Mouse (Mus musculus) cerebellum, adult (tissue): ENCODE measurements around the gene Arhgap28.
A peak's percentile ranks its signal among the peaks of the same experiment; 100 is the strongest.
"Not testable (repeated sequence)": the region's sequence is repeated elsewhere in the genome, so short reads cannot be mapped to it uniquely, and the experiment has no call there.

ENCODE experiments used
- ATAC-seq: cut with Nextera tagmentation; 2 replicates; pipeline ENCODE4 v1.9.2; 2017; ENCODE audit warnings: mild to moderate bottlenecking, moderate library complexity, mixed read lengths; ENCODE audit not compliant: insufficient number of reproducible peaks, low FRiP score, low TSS enrichment

Gene Arhgap28

DNA sequence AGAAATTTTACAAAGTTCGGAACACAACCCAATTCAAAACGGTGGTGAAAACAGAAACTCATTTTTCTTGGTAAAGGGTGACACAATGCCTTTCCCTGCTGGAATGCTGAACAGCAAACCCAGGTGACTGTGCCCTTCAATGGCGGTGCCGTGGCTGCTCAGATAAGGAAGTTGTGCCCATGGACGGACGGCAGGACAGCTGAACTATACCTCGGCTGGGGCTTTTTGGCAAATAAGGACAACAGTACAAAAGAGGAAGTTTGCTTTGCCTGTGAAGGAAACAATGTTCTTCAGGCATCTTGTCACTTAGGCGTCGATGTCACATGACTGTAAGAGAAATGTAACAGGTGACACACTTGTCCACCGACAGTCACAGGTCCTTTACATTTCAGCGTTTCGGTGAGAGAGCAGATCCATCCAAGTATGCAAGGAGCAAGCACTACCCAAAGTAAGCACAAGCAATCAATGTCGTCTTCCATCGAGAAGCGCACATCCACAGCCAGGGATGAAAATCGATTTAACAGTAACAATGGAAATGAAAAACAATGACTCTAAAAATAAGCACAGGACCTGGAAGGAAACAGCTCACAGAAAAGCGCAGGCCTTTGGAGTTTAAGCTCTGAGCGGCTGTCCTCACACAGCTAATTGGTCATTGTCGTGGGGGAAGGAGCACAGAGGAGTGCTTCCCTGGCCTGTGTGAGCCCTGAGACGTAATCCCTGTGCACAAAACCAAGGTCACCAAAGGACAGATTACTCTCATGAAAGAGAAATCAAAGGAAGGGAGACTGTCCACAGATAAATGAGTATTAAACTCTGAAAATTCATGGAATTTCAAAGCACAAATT, 114.2 kb downstream of the Arhgap28 start:
- no peak for ATAC-seq

DNA sequence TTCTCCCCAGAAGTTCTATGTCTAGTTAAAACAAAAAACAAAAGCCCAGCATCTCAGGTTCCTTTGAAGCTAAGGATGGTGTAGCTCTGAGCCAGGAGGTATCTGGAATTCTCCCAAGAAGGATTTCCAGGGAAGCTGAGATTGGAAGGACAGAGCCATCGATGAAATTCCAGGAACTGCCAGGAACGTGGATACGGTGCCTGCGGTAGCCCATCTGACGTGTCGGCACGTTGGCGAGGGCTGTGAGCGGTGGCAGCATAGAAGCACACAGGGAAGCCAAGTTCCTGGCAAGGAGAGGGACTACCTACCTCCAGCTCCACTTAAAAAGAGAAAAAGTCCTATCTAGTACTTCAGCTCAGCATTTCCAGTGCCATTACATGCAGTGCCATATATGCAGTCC, 115.8 kb downstream of the Arhgap28 start:
- ATAC-seq, result no peak

DNA sequence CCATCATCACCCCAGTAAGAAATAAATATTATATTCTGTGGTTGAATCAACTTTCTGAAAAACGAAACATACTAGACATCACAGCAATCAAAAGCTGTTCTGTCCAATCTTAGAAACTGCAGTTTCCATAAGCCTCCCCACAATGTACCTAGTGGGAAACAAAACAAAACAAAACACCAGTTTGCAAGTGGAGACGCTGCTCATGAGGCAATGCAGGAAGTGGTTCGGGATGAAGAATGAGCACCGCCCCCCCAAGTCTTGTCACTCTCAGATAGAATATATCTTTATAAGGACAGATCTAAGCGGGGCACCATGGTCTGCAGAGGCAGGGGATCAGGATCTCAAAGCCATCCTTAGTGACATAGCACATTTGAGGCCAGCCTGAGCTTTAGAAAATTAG, 117.6 kb downstream of the Arhgap28 start:
- ATAC-seq, result no peak

DNA sequence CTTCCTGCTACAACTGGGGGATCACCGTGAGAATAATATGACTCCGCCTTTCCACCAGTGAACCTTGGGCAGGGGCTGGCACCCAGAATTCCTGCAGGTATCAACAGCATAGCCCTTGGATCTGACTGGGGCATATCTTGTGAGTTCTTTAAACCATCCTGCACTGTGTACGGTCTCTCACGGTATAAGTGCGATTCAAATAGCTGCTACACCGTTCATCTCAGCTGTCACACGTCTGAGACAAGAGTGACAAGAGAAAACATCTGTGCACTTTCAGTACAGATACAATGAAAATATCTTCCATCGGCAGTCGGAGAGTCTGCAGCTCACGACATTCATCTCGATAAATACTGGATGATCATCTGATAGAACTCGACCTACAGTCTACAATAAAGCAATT, 126.3 kb downstream of the Arhgap28 start:
- ATAC-seq, result no peak

DNA sequence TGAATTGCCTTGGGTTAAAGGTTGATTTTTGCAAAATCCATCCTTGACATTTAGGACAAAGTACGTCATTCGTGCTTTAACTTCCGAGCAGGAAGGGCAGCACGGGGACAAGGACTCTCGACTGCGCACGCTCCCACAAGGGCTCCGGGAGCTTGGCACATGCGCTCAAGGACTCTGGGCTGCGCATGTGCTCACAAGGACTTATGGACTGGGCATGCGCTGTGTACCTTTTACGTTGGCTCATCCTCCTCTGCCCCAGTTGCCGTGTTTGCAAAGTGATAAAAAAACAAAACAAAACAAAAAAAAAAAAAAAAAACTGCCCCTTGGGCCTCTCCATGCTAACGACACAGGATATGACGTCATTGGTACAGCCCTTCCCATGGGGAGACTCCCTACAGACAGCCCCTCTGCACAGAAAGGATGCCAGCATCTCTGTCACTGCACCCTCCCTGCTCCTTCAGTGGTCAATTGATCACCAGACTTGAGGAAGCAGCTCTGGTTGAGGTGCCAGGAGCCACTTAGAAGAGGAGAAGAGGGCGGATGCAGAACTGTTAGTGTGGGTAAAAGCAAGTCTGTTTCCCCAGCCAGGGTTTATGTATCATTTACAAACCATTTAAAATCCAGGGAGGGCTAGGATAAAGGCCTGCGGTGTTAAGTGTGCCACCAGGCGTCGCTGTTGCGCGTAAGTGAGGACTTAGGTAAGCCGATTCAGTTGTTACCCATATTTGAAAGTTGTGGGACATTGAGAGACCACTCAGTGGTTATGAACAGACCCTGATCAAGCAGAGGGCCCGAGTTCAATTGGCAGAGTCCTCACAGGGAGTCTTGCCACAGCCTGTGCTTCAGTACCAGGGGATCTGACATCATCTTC, 134.0 kb downstream of the Arhgap28 start:
- peak; percentile 24; the same call in 1 of the 2 replicates for ATAC-seq

DNA sequence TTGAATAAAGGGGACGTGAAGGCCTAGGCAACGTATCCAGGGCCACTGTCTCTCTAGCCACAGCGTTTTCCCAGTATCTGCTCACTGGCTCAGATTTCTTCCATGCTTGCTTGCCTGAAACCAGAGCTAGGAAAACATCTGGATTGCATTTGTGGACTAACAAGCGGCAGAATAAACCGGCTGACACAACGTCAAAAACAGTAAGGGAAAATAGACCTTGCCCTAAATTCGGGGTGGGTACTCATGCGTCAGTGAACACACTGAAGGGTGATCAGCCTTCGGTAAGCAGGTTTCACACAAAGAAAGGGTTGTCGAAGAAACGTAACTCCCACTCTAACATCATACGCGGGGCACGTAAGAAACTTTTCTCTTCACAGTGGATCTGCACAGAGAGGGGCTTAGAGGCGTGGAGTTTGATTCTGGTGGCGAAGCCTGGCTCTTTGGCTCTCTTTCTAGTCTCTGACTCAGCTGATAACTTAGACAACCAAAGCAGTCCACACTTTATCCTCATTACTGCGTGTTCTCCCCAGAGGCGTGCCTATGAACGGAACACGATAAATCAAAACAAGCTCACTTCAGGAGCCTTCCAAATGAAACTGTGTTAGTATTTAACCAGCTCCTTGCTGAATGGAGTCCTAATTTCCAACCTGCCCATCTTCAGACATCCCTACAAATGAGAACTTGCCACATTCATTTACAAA, 137.2 kb downstream of the Arhgap28 start:
- ATAC-seq, result no peak

DNA sequence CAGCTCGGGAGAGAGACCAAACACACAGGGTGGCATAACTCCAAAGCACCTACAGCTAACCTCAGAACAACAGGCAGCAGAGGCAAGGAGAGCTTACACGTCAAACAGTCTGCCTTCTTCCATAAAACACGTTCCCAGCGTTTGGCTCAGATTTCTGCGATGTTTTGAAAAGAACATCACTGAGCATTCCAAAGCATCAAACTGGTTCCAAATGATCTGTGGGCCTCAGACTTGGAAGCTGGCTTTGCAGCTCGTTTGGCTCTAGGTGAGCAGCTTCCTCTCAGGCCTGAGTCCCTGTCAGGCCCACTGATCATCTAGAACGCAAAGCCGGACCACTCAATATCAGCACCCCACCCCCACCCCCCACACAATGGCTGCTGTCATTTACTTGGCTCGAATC, 137.9 kb downstream of the Arhgap28 start:
- no peak for ATAC-seq

DNA sequence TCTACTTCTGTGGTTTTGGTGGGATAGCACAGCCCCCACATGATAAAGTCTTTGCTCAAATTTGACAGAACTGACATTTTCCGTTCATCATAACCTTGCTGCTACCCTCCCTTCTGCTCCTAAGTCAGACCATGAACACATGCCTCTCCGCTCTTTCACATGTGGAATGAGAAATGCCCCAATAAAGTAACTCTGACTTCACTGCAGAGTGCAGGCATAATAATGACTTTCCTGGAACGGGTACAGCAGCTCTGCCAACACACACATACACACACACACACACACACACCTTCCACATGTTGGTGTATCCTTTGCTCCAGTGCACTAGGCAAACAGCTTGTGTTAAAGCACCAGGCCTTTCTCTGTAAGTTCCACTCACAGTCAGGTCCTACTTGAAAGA, 139.0 kb downstream of the Arhgap28 start:
- ATAC-seq, result no peak

DNA sequence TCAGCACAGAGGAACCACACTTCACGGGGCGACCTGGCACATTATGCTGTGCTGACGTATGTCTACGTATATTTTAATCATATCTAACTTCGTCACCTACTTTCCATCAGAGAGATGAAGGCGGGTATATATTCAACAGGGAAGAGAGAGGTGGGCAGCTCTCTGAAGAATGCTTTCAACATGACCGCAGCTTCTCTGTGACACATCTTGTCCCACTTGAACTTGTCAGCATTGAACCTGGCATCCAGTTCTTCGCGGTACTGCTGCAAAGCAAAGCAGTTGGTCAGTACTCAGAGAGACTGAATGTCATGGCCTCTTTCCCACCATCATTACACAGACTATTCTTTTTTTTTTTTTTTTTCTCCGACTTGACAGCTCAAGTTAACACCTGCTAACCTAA, 139.6 kb downstream of the Arhgap28 start:
- ATAC-seq, result no peak

DNA sequence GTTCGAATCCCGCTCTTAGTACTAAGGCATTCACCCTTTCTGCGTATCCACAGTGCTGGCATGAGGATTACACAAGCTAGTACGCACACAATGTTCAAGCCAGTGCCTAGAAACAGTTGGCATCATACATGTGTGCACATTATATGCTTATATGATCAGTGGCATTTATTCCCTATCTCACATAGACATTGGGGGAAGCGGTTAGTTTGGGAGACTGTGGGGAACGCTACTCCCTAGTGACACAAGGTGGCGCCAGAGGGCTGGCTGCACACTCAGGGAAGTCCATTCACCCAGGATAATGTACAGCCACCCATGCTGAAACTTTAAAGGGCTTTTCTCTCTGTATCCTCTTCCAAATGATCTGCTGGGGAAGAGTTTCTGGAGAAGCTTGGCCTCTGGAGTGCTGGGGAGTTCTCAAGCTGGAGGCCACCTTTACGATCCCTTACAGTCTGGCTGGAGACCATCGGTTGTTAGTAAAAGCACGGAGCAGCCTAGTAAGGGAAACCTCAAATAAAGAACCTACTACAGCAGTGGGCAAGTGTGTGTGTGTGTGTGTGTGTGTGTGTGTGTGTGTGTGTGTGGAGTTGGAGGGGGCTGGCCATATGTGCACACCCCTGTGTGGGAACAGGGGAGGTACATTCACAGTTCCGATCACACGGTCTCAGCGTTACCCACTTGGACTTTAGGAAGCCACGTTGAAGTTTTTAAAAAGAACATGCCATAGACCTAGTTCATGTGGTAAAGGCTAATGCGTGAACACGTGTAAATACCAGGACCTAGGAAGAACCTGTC, 142.0 kb downstream of the Arhgap28 start:
- peak; percentile 39; the same call in 1 of the 2 replicates for ATAC-seq

DNA sequence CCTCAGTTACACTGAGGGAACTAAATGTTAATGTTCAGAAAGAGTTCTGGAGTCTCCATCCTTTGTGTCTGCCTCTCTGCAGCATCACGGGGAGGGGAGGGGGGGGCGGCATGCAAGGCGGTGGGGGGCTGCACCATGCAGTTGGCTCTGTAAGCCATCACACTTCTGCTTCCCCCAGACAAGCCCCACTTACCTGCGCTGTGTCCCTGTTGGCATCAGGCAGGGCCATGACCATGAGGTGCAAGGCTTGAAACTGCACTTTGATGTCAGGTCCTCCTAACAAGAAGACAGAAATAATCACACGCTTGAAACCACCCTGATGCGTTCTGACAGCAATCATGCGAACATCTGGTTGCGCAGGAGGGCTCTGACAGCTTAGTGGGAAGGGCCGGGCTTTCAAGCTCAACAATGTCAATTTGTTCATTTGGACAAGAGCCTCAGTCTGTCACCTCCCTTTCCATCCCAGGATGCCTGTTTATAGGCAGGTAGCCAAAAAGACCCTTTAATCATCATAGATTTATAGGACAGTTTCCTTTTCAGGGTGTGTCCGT, 142.8 kb downstream of the Arhgap28 start:
- ATAC-seq, result no peak

DNA sequence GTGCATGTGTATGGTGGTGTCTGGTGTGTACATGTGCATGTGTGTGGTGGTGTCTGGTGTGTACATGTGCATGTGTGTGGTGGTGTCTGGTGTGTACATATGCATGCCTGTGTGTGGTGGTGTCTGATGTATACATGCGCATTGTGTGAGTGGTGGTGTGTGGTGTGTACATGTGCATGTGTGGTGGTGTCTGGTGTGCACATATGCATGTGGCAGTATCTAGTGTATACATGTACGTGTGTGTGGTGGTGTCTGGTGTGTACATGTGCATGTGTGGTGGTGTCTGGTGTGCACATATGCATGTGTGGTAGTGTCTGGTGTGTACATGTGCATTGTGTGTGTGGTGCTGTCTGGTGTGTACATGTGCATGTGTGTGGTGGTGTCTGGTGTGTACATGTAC, 162.4 kb downstream of the Arhgap28 start:
- not testable (repeated sequence) for ATAC-seq

DNA sequence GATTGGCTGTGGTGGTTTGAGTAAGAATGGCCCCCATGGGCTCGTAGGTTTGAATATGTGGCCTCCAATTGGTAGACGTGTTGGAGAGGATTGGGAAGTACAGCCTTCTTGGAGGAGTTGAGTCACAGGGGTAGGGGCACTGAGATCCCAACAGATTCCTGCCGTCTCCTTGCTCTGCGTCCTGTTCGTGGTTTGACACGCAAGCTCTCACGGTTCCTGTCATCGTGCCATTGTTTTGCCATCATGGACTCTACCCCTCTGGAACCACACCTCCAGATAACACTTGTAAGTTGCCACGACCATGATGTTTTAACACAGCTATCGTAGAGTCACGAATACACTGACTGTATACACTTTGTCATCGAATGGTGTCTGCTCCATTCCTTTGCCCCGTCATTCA, 165.0 kb downstream of the Arhgap28 start:
- ATAC-seq, result no peak

DNA sequence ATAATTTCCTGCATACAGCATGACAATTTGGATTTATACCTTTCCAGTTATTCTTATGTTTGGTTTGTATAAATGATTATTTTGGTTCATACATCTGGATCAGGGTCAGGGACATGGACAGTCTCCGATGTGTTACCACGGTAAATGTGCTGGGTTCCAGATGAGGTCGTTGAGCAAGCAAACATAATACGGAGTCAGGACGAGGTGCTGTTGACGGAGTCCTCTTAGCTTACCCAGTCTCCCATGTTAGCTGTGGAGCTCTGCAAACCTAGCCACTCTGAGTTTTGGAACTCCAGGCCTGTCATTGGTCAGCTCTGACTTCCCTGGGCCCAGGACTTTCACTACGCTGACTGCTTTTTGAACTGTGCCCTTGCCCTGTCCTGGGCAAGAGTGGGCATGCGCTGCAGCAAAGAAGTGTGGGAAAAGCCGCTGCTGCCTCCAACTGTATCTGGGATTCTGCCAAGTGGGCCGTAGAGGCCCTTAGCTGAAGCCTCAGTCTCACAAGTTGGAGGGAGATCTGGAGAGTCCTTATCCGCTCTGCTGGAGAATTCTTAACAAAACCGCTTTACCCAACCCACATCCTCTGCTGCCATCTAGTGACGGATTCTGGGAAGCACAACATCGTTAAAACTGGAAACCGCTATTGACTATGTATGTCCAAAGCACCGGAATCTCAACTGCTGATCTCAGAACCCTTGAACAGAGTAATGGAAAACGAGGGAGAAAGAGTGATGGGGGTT, 166.4 kb downstream of the Arhgap28 start:
- ATAC-seq, result peak; percentile 68

DNA sequence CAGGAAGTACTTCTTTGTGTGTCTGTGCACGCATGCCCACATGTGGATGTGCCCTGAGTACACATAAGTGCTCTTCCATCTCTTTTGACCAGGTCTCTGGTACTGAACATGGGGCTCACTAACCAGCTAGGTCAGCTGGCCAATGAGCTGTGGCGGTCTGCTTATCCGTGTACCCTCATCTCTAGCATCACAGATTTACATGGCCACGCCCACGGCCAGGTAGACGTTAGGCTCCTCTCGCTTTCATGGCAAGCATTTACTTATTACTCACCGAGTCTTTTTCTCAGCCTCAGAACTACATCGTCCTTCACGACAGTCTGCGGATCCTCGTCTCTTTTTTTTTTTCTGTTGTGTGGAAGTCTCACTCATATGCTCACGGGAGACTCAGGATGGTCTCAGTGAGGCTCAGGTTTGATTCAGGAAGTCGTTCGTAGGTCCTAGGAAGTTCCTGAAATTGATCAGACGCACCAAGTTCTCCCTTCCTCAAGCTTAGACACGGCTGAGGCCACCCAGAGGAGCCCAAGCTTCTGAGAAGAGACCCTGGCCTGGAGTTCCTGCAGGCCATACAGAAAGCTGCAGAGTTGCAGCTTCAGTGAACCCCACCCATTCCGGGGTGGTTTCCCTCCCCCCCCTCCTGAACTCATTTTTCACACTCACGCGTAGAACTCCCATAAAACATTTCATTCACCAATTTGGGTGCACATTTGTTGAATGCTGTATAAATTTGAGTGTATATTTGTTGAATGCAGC, 167.6 kb downstream of the Arhgap28 start:
- no peak for ATAC-seq

DNA sequence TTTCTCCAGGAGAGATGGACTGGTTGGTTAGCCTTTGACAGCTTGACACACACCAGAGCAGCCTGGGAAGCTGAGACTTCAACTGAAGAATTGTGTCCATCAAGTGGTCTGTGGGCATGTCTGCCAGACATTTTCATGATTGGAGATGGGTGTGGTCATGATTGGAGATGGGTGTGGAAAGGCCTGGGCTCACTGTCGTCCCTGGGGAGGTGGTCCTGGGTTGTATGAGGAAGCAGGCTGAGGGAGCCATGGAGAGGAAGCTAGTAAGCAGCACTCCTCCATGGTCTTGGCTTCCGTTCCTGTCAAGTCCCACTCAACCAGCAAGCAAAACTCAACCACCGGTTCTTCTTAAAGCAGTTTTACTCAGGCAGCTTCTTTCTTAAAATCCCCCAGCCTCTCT, 176.5 kb downstream of the Arhgap28 start:
- no peak for ATAC-seq

DNA sequence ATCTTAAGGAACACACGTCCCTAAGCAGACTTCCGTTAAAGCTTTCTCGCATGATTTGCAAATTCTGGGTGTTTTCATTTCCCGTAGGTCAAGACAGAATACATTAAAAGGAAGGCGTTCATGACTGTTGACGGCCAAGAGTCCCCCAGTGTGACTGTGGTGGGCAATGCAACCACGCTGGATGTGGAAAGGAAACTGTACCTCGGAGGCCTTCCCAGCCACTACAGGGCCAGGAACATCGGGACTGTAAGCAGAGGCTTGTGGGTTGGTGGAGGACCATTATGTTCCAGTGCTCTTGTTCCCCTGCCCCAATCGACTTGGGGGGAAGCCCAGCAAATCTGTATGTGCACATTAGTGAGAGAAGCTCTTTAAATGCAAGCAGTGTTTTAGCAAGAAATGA, 187.0 kb downstream of the Arhgap28 start:
- no peak for ATAC-seq

DNA sequence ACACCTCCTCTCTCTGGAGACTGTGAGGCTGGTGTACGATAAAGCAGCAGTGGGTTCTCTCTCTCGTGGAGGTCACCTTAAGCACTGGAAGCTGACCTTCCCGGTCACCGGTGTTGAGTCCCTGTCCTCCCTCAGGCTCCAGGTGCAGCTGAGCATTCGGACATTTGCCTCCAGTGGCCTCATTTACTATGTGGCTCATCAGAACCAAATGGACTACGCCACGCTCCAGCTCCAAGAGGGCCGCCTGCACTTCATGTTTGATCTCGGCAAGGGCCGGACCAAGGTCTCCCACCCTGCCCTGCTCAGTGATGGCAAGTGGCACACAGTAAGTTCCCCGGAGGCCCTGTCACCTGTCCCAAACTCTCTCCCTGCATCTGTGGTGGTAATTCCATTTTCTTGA, 188.2 kb downstream of the Arhgap28 start:
- ATAC-seq, result no peak
